Mouse (Mus musculus) adrenal gland, adult 2 months (tissue): ENCODE measurements around the gene Ttc36. TPM values are rescaled to one million over a fixed set of nuclear protein-coding genes. Genes with fewer than 3 reads are reported as not detected.

ENCODE experiments used
- DNase-seq: peaks from one replicate; pipeline ENCODE4 v3.0.0; 2021
- long read RNA-seq: library from polyadenylated mRNA; stranded (forward); transcript quantifications from one replicate; pipeline ENCODE4 v2.0.0, GENCODE M21; 2021
- polyA plus RNA-seq: library from polyadenylated mRNA; depleted of rRNA; stranded (reverse); fragments of >200 nt; gene quantifications from 2 replicates; pipeline ENCODE4 v1.2.3, GENCODE M21; 2012; rRNA removed
- total RNA-seq, 2 experiments: library from RNA; stranded (reverse); gene quantifications; 2 replicates each; pipeline ENCODE4 v1.2.3; 2021

The Ttc36 gene
- total RNA-seq (1 to 10 TPM; 1.6 to 4.1 TPM), polyA plus RNA-seq (16.6 and 21.5 TPM in 2 replicates)
- long read RNA-seq, partial matches to known transcripts, result 0 of 1 reads
- long read RNA-seq, other reads (novel, unspliced or antisense), result 0 of 1 reads

DNA sequence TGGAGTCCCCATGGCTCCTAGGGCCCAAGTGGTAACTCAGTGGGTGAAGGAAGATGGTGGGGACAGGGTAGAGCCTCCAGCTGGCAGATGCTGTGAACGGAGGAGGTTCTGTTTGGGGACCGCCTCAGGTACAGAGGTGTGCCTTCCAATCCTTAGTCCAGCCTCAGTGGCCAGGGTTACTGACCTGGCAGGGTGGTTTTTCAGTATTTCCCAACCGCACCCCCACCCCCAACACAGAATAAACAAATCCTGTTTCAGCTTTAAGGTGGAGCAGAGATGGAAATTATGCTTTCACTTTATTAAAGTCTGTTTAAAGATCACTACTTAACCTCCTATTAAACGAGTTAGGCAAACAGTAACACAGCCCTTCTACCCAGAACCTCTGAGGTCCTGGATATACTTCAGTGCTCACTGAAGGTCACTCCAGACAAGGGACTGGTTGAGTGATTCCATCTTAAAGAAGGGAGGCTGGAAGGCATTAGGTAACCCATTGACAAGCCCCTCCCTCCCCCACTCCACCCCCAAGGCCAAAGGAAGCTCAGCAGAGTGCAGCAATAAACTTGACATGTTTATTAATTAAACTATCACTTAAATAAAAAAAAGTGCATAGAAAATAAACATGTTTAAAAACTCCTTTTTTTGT lies at the start of gene Ttc36:
TSS of gene Ttc36 (minus strand) at position 265 of the 643 bp plus-strand sequence.
- DNase-seq, result peak; percentile 49

GRCm38 (mm10) chr9:44847446-44847845 lies 44.6 kb upstream of the Ttc36 start:
- DNase-seq, result no peak

DNA sequence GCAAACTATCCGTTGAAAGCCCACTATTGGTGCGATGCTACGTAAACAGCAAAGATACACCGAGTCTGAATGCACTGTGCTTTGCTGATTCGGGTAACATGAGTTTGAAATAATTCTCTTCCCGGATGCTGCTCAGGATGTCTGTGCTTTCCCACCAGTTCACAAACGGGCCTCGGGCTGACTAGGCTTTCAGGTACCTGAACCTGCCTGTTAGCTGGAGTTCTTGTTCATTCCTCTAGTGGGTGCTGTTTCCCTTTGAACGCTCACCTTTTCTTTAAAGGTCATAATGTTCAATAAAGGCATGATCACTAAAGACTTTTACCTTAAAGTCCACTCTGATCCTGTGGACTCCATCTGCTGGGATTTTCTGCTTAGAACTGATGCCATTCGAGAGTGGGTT lies 38.4 kb upstream of the Ttc36 start:
- DNase-seq, result peak; percentile 30

DNA sequence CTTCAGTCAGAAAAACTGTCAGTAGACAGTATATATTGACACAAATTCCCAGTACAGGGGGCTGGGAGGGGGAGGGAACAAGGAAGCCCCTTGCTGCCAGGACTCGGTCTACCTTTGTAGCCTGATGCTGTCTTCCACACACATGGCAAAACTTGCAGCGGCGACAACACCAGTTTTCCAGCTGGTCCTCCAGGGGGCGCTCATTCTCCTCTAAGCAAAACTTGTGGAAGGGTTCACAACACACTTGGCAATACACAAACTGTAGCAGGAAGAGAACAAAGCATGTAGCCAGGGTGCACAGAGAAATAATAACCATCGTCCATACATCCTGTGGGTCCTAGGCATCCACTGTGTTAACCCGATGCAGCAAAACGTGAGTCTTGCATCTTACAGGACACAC lies 33.6 kb upstream of the Ttc36 start:
- peak; percentile 70 for DNase-seq

DNA sequence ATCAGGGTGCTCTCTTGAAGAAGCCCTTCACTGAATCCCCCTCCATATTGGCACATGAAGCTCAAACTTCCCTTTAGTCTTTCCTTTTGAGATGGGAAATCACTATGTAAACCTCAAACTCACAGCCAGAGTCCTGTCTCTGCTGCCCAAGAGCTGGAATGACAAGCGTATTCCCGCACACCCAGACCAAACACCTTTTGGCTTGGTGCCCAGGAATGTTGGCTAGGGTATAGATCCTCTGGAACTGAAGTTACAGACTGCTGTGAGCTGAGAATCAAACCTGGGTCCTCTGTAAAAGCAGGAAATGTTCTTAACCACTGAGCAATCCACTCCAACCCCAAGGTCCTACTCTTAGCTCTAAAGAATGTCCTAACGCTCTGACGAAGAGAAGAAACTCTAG lies 29.5 kb upstream of the Ttc36 start:
- DNase-seq, result peak; percentile 43

- no peak for DNase-seq
Observed at GRCm38 (mm10) chr9:44830506-44830905, 27.6 kb upstream of the Ttc36 start.

GRCm38 (mm10) chr9:44828944-44829343 lies 26.1 kb upstream of the Ttc36 start:
- DNase-seq, result no peak

DNA sequence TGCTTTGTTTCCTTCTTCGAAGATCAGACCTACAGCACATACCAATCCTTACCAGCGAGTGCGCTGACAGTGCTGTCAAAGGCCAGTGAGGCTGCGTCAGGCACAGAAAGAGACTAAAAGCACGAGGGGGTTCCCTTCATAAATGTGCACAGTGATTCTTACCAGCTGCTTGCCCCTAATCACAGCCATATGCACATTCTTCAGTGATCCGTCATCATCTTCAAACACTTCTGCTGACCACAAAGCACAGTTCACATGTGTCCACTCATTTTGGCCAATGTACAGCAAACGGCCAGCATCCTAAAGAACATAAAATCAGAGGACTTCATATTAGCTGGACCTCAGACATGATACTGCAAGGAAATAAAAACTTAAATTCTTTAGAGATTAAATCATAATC lies 23.8 kb upstream of the Ttc36 start:
- no peak for DNase-seq

DNA sequence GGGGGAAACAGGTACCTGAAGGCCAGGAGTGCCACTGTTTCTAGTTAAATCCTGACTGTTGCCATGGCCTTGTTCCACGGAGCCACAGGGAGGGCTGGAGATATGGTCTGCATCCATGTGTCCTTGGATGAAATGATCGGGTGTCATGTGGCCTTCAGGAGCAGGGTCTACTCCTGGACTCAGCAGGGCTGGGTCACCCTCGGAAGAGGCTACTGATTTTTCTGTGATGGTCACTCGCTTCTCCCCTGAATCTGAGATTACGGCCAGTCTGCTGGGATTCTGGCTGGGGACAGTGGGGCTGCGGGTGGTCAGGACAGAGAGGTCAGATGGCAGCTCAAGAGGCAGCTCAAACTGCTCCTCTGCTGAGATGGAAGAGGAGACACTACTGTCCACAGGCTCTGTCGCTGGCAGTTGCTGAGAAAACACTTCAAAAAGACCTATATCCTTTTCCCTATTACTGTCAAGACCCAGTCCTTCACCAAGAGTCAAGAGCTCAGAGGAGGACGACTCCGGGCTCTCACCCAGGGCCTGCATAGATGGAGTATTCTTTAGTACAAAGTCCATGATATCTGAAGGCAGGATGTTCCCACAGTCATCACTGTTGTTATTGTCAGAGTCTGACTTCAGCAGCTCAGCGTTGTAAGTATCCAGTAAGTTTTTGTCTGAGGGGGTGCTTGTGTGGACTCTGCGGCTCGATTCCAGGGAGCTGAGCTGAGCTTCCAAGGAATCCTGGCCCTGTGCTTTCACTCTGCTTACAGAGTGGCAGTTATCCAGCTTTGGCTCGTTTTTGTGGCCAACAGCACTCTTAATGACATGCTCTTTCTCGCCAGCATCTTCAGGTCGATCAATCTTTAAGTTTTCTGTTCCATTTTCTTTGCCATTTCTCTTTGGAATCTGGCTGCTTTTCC lies 17.3 kb upstream of the Ttc36 start:
- DNase-seq, result peak; percentile 34

DNA sequence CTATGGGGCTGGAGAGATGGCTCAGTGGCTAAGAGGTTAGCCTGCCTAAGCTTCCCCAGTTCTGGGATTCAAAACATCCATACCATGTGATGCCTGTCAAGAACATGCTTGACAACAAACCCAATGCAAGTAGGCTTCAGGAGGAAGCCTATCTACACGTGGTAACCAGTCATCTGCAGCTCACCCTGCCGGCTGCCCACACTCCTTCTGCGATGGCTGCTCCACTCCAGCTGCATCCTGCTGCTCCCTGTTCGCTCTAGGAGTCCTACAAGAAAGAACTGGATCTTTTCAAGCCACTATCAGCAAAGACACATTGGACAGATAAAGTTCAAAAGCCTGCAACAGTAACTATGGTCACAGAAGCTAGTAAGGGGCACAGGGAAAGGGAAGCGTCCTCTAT lies 14.7 kb upstream of the Ttc36 start:
- DNase-seq, result no peak

DNA sequence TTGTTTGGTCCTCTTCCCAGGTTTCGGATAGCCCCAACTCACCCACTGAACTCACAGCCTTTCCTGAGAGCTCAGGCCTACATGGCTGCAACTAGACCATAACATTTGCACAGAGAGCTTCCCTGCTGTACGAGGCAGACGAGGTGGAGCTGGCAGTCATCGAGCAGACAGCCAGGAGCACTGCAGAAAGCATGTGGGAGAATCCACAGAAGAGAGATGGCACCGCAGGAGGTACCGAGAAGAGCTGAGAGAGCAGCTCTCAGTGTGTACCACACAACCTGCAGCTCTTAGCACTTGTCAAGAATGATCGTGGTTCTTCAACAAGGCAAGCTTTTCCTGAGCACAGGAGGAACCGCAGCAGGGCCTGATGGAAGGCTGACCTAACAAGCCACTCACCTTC lies 11.3 kb upstream of the Ttc36 start:
- DNase-seq, result no peak

DNA sequence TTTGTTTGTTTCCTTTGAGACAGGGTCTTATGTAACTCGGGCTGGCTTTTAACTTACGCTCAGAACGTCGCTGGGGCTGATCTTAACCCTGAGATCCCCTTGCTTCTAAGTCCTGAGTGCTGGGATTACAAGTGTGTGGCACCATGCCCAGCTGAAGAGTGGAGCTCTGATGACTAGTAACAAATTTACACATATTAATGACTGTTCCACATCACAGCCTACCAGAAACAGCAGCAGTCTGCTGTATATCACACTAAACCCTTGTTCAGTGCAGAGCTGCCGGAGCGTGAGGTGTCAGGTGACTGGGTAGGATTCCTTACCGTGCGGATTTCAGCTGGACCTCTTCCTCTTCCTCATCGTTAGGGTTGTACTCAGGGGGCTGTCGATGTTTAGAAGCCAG lies 7.4 kb upstream of the Ttc36 start:
- DNase-seq, result no peak

DNA sequence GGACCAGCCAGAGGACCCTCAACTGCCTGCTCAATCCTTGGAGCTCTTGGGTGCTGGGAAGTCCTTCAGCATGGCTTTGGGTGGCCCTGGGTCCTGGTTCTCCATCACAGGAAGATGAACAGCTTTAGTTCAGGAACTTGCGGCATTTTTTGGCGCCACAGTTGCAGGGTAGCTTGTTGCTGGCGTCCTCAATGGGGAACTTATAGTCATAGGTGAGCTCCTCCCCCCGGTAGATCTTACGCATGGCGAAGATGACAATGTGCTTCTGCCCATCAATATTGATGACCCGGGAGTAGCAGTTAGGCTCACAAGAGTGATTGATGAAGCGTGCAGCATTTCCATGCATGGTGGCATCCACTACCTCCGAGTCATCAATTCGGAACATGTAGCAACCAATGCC lies 4.9 kb upstream of the Ttc36 start:
- DNase-seq, result no peak

DNA sequence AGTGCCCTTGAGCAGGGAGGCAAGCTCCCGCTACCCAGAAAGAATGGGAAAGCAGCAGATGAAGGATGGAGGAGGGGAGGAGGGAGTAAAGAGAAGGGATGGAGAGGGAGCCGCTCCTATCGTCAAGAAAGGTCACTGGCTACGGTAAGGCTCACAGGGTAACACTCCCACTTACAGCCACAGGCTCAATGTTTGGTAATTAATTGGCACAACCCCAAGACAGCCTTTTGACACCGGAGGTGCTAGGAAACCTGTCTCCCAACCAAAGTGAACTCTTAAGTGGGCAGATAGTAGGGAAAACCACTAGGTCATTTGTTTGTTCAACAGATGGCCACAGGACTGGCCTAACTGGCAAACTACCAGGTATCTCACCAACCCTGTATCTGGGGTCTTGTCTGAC lies 4.3 kb upstream of the Ttc36 start:
- no peak for DNase-seq

DNA sequence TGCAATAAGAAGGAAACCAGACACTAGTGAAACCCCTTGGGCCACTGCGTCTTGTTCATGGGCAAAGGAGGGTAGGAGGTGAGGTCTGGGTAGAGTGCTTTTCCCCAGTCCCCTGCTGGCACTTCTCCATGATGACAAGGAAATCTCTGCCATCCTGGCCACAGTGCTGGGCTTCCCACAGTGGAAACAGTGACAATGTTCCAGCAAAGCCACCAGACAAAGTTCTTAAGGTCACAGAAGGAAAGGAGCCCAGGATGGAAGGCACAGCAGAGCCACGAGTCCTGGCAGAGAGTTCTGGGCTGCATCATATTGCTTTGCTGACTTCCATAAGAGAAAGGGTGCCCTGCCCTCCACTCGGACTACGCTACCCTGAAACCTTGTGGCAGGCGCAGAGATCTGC lies 2.7 kb upstream of the Ttc36 start:
- no peak for DNase-seq

DNA sequence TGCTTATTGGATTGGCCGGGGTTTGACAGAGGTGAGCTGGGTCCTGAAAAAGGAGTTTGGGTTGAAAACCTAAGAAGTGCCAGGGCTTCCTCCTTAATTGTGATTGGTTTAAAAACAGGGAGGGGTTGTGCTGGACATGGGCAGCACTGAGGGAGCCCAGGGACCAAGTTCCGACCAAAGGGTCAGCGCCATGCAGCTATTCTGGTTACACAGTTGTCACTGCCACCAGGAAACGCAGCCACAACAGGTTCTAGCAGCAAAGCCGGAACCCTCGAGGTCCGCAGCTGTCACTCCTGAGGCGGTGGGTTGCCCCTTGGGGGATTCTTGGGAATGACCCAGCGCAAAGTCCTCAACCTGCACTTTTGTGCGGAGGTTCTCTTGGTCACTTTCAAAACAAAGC lies 1.8 kb upstream of the Ttc36 start:
- DNase-seq, result no peak

- no peak for DNase-seq
Observed at GRCm38 (mm10) chr9:44801669-44802068, 1.2 kb downstream of the Ttc36 start.

DNA sequence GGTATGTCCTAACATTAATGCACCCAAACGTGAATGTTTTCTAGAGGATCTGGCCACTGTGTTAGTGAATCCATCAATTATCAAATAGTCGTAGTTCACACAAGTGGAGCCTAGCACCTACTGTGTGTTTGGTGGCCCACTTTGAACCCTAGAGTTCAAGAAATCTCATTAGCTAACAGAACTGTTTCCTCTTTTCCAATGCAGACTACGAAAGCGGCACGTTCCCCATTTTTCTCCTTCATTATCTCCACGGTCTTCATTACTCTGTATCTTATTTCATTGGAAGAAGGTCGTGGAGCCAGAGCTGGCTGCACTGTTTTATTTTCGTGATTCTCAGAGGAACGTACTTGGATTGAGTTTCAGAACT lies 2.9 kb downstream of the Ttc36 start:
- no peak for DNase-seq

- DNase-seq, result peak; percentile 95
Observed at GRCm38 (mm10) chr9:44799102-44799957, 3.5 kb downstream of the Ttc36 start, which contains the start of gene Tmem25. Gene Tmem25, minus strand, starts transcription at chr9:44799307.

DNA sequence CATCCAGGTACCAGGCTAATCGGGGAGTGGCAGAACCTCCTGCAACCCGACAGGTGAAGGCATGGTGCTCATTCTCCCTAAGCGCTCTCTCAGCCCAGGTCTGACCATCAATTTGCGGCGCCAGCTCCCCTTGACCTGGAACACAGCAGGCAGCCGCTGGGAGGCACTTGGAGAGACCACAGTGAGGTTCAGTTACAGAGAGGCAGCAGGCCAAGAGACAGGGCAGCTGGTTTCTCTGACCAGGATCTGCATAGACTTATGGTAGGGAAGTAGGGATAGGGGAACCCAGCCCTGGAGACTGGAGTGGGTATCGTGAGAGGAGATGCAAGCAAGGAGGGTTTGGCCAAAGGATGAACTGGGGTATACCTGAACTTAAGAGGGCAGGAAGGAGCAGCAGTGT lies 4.6 kb downstream of the Ttc36 start:
- no peak for DNase-seq

DNA sequence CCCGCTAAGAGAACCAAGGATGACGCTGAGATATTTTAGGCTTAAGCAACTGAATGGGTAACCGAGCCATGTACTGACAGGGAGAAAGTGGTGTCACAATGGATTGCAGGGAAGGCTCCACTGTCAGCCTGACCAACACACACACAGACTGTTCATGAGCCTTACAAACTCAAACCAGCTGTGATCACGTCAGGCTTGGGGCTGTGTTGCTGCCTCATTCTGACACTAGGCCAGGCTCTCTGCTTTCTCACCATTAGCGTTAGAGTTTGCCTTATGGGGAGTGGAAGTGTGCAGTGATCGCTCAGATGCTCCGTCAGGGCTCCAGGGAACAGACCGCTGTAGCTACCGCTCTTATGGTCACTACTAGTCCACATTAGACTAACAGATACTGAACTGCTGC lies 10.0 kb downstream of the Ttc36 start:
- DNase-seq, result no peak
